Mouse (Mus musculus) liver, adult 2 months (tissue): Measurements from ENCODE around the gene Slc9a2. TPM values are rescaled to one million over a fixed set of nuclear protein-coding genes. Genes with fewer than 3 reads are reported as not detected.
"Not testable (repeated sequence)": the region's sequence is repeated elsewhere in the genome, so short reads cannot be mapped to it uniquely, and the experiment has no call there.

Source experiments
- DNase-seq: peaks from one replicate; pipeline ENCODE4 v3.0.0-alpha.2; 2011; ENCODE audit warnings: low read depth, low spot score; ENCODE audit errors: extremely low read depth
- H3K27ac ChIP-seq: fragments of 200-500 bp; replicated peaks from 2 replicates; pipeline ENCODE4 v1.5.1; 2012; ENCODE audit warnings: low read depth, mild to moderate bottlenecking, control low read depth, inconsistent platforms, low read length; ENCODE audit not compliant: insufficient read depth
- H3K27me3 ChIP-seq: fragments of 200-500 bp; 2 replicates; pipeline ENCODE4 v1.6.1; 2012; ENCODE audit warnings: mild to moderate bottlenecking, moderate library complexity, low read length, inconsistent platforms; ENCODE audit not compliant: control insufficient read depth, insufficient read depth
- H3K36me3 ChIP-seq: fragments of 200-500 bp; 2 replicates; pipeline ENCODE4 v1.6.1; 2012; ENCODE audit warnings: low read length, inconsistent platforms; ENCODE audit not compliant: control insufficient read depth, insufficient read depth
- H3K4me1 ChIP-seq: fragments of 200-500 bp; 2 replicates; pipeline ENCODE4 v1.6.1; 2011; ENCODE audit warnings: low read length; ENCODE audit not compliant: control insufficient read depth, insufficient read depth
- H3K4me3 ChIP-seq: fragments of 200-500 bp; 2 replicates; pipeline ENCODE4 v1.5.1; 2011; ENCODE audit warnings: low read depth, mild to moderate bottlenecking, control low read depth, low read length, moderate library complexity; ENCODE audit not compliant: insufficient read depth
- H3K79me2 ChIP-seq: fragments of 200-500 bp; 2 replicates; pipeline ENCODE4 v1.6.1; 2012; ENCODE audit warnings: inconsistent platforms, mild to moderate bottlenecking, low read length, moderate library complexity; ENCODE audit not compliant: control insufficient read depth, insufficient read depth
- H3K9ac ChIP-seq: fragments of 200-500 bp; 2 replicates; pipeline ENCODE4 v1.6.1; 2012; ENCODE audit warnings: low read depth, mild to moderate bottlenecking, control low read depth, inconsistent platforms, low read length
- CTCF ChIP-seq: fragments of 200-500 bp; IDR thresholded peaks from 2 replicates; pipeline ENCODE4 v1.5.1; 2011; ENCODE audit warnings: low read depth, low read length, control low read depth
- POLR2A ChIP-seq: fragments of 200-500 bp; IDR thresholded peaks from 2 replicates; pipeline ENCODE4 v1.6.1; 2011; ENCODE audit warnings: low read length, control low read depth; ENCODE audit not compliant: insufficient read depth; ENCODE audit errors: extremely low read depth
- WGBS: fragments of 180-500 bp; shearing (Covaris S2); methylation state at CpG from one replicate; pipeline ENCODE4 v1.1.7; 2018; 5-methylcytosine and 5-hydroxymethylcytosine counted together
- polyA plus RNA-seq: library from polyadenylated mRNA; depleted of rRNA; stranded (reverse); fragments of >200 nt; gene quantifications from 2 replicates; pipeline ENCODE4 v1.2.3, GENCODE M21; 2012
- total RNA-seq: library from RNA; depleted of rRNA; stranded (reverse); fragments of >200 nt; gene quantifications from 2 replicates; pipeline ENCODE4 v1.2.3, GENCODE M21; 2014

Gene Slc9a2
- total and polyA plus RNA-seq, 2 experiments = 0.10 to 0.18 TPM

DNA sequence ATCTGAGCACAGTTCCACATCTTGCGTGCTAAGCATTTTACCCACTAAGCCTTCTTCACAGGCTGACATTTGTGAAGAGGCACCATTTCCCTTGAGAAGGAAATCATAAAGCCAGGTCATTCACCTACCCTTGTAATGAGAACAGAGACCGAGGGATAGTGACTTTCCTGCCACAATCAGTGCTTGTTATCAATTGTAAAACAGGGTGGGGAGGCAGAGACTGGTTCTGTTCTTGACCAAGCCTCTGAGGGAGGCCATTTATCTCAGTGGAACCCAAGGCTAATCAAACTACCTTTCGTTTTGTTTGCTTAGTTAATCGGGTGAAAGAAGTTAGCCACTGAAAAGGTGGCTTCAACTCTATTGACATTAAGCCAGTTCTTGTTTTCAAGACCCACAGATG lies 23.3 kb upstream of the Slc9a2 start:
- DNase-seq = no peak
- H3K27ac ChIP-seq = no peak overlapping the region
- no peak for TF ChIP-seq POLR2A
- TF ChIP-seq CTCF = no peak
- no peak overlapping the region for H3K9ac ChIP-seq
- WGBS = 35% methylated on average over 4 of the region's 4 CpGs
- H3K36me3 ChIP-seq = no peaks in the 10 kb centered on the region
- H3K4me1 ChIP-seq = no peaks in the 10 kb centered on the region
- no peaks in the 10 kb centered on the region for H3K79me2 ChIP-seq
- no peaks in the 10 kb centered on the region for H3K27me3 ChIP-seq
- H3K4me3 ChIP-seq = no peak overlapping the region

DNA sequence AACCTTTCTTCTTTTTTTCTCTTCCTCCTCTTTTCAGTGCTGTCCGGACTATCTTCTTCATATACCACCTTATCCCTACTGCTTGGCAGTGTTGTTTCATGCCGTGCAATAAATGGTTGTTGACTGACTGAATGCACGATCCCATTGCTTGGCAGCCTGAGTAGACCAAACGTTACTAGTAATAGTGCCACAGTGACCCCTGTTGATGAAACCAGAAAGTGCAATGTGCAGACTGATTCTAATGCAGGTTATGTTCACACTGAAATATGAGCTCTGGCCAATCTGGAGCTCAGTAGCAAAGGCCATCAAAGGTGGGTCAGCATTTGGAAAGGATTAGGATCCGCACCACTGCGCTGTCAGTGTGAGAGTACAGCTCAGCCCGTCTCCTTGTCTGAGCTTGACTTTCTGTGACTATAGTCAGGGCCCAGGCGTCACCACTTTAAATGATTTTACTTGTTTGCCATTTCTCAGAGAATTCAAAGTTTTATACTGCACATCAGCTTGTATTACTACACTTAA lies 22.3 kb upstream of the Slc9a2 start:
- peak; percentile 23 for DNase-seq
- TF ChIP-seq POLR2A (no peak), CTCF (no peak)
- 48% methylated on average over 8 of the region's 8 CpGs for WGBS

DNA sequence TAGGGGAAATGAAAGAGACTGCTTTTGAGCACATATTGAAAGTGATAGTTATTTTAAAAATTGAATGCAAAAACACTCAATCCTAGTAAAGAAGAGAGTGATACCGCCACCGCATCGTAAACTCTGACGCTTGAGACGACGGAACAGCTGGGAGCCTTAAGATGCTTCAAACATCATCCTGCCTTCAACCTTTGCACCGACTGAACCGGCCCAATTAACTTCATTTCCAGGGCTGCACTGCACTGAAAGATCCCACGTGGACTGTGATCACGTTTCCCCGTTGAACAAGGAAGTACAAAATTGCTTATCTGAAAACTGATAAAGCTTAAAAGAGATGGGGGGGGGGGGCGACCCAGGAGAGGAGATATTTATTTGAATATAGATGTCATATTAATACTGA lies 21.4 kb upstream of the Slc9a2 start:
- TF ChIP-seq CTCF = no peak
- 49% methylated on average over 12 of the region's 12 CpGs for WGBS

More for the DNA sequence above, 22.3 kb upstream of the Slc9a2 start:
- H3K36me3 ChIP-seq = no peaks in the 10 kb centered on the region
- H3K79me2 ChIP-seq = no peaks in the 10 kb centered on the region
- no peak overlapping the region for H3K9ac ChIP-seq
- no peaks in the 10 kb centered on the region for H3K27me3 ChIP-seq
- no peak overlapping the region for H3K4me3 ChIP-seq
- no peaks in the 10 kb centered on the region for H3K4me1 ChIP-seq
- H3K27ac ChIP-seq = no peak overlapping the region

DNA sequence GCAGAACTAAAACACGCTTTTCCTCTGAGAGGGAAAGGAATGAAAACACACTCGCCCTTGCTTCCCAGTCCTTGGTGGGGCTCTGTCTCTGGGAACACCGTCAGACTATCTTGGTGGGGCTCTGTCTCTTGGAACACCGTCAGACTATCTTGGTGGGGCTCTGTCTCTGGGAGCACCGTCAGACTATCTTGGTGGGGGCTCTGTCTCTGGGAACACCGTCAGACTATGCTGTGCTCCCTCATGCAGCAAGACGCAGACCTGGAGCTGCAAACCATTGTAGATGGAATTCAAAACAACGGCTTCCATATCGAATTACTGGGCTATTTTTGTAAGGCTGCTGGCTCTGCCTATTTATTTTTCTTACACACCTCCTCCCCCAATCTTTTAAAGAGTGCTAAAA lies 20.9 kb upstream of the Slc9a2 start:
- no peak overlapping the region for H3K9ac ChIP-seq
- no peak for DNase-seq
- H3K4me3 ChIP-seq = no peak overlapping the region
- no peaks in the 10 kb centered on the region for H3K4me1 ChIP-seq
- H3K27me3 ChIP-seq = no peaks in the 10 kb centered on the region
- no peaks in the 10 kb centered on the region for H3K79me2 ChIP-seq
- H3K27ac ChIP-seq = no peak overlapping the region
- no peaks in the 10 kb centered on the region for H3K36me3 ChIP-seq
- 53% methylated on average over 9 of the region's 9 CpGs for WGBS
- no peak for TF ChIP-seq POLR2A
- no peak for TF ChIP-seq CTCF

More for the DNA sequence above, 21.4 kb upstream of the Slc9a2 start:
- no peak for DNase-seq
- Histone ChIP-seq H3K36me3 (no peaks in the 10 kb centered on the region), H3K9ac (no peak overlapping the region), H3K27me3 (no peaks in the 10 kb centered on the region), H3K27ac (no peak overlapping the region), H3K4me1 (no peaks in the 10 kb centered on the region), H3K4me3 (no peak overlapping the region), H3K79me2 (no peaks in the 10 kb centered on the region)

DNA sequence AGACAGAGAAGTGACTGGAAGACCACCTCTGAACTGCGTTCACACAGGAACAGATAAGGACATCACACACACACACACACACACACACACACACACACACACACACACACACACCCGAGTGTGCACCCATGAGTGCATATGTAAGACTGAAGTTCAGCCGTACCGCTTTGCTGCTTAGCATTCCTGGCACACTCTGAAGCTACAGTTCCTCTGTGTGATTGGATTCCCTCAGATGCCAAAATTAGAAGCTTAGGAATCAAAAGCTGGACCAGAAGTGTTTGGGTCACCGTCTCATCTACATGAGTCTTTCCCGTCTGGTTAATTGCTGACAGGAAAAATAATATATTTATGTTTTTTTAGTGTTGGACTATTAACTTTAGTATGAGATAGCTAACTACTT lies 19.5 kb upstream of the Slc9a2 start:
- WGBS = 78% methylated on average over 6 of the region's 6 CpGs
- no peak overlapping the region for H3K4me3 ChIP-seq
- TF ChIP-seq POLR2A (no peak), CTCF (no peak)
- H3K4me1 ChIP-seq = no peaks in the 10 kb centered on the region
- H3K79me2 ChIP-seq = no peaks in the 10 kb centered on the region
- no peak overlapping the region for H3K9ac ChIP-seq
- no peaks in the 10 kb centered on the region for H3K27me3 ChIP-seq
- H3K27ac ChIP-seq = no peak overlapping the region
- DNase-seq = no peak
- H3K36me3 ChIP-seq = no peaks in the 10 kb centered on the region

GRCm38 (mm10) chr1:40665401-40666370 lies 14.7 kb upstream of the Slc9a2 start:
- DNase-seq = no peak
- WGBS = 28% methylated on average over 12 of the region's 12 CpGs
- H3K9ac ChIP-seq = no peak overlapping the region
- H3K4me1 ChIP-seq = no peaks in the 10 kb centered on the region
- no peaks in the 10 kb centered on the region for H3K79me2 ChIP-seq
- H3K4me3 ChIP-seq = no peak overlapping the region
- TF ChIP-seq POLR2A (no peak), CTCF (no peak)
- H3K27ac ChIP-seq = no peak overlapping the region
- no peaks in the 10 kb centered on the region for H3K27me3 ChIP-seq
- no peaks in the 10 kb centered on the region for H3K36me3 ChIP-seq

- H3K4me3 ChIP-seq, DNase-seq, H3K36me3 ChIP-seq, H3K27ac ChIP-seq, H3K4me1 ChIP-seq, H3K79me2 ChIP-seq, H3K27me3 ChIP-seq, H3K9ac ChIP-seq: not testable (repeated sequence)
- 34% methylated on average over 3 of the region's 3 CpGs for WGBS
These were observed 12.9 kb upstream of the Slc9a2 start for GRCm38 (mm10) chr1:40667442-40667841.
